Mouse (Mus musculus): ENCODE results near the gene Myo1g.

DNA sequence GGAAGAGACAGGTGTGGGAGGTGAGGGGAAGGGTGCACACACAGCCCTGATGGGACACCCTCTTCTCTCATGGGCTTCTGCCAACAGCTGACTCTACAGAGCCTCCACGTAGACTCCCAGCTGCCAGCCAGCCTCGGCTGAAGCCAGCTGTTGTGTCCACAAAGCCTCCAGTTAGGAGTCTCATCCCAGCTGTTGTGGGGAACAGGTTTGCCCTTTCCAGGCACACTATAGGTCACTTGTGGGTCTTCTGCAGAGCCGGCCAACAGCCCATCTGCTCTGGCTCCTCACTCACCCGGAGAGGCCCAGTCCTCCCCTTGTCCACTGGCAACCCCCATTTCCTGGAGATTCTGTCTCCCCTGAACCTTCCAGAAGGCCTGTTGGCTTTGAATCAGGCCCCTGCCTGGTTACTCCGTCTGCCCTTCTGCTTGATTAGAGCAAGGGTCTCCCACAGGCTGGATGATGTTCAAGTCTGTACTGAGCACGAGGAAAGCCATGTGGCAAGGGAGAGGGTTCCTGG is 39.0 kb downstream of the Myo1g start:
- TF ChIP-seq CTCF (conservative IDR thresholded peaks at IDR 0.05; ENCODE audit: insufficient read depth, insufficient read length, low read depth, low read length) (no peak), POLR2A (IDR thresholded peaks at IDR 0.05; ENCODE audit: low read depth, low read length) (no peak)
